Mouse (Mus musculus): ENCODE data around the gene Bola1. TPM values are rescaled to one million over a fixed set of nuclear protein-coding genes. Genes with fewer than 3 reads are reported as not detected.
"Not testable (repeated sequence)": the region's sequence is repeated elsewhere in the genome, so short reads cannot be mapped to it uniquely, and the experiment has no call there.

Gene Bola1
- polyA plus RNA-seq (2016; fragmentation: Nextera tagmentation; extraction: Ambion mirVana), result 66.9 and 71.6 TPM in 2 replicates

GRCm38 (mm10) chr3:96219661-96220130 is at the start of gene Bola1, which contains the start of gene Hist2h2ab:
TSS of gene Bola1 (minus strand) at chr3:96219709.
TSS of gene Hist2h2ab (plus strand) at chr3:96219865.
- under 1% methylated on average over 37 of the region's 37 CpGs for WGBS
- no peaks in the 10 kb centered on the region for H3K36me3 ChIP-seq
- H3K27me3 ChIP-seq, result no peaks in the 10 kb centered on the region
- H3K9ac ChIP-seq (replicated peaks), result peak within 1 kb of the TSS; percentile 84
- H3K9me3 ChIP-seq, result no peaks in the 10 kb centered on the region
- H3K27ac ChIP-seq (replicated peaks), result peak within 1 kb of the TSS; percentile 98
- peak within 1 kb of the TSS; percentile 61 for H3K4me3 ChIP-seq
- peak; percentile 83 for ATAC-seq (ENCODE audit: low FRiP score, low read depth)
- peak within 1 kb of the TSS; percentile 79 for H3K4me2 ChIP-seq (replicated peaks)
- H3K4me1 ChIP-seq, result peaks cover 34% of the 10 kb centered on the region

GRCm38 (mm10) chr3:96268776-96269378 is 49.4 kb upstream of the Bola1 start:
- H3K4me1 ChIP-seq, result peaks cover 19% of the 10 kb centered on the region
- peak overlapping the region; percentile 55 for H3K4me3 ChIP-seq
- under 1% methylated on average over 15 of the region's 44 CpGs for WGBS
- H3K36me3 ChIP-seq, H3K27me3 ChIP-seq, H3K9me3 ChIP-seq: not testable (repeated sequence)
- H3K4me2 ChIP-seq (replicated peaks), result peak overlapping the region; percentile 80
- peak overlapping the region; percentile 70 for H3K9ac ChIP-seq (replicated peaks)
- H3K27ac ChIP-seq (replicated peaks), result peak overlapping the region; percentile 96
- peak; percentile 51 for ATAC-seq (ENCODE audit: low FRiP score, low read depth)

- H3K4me1 ChIP-seq, result peaks cover 23% of the 10 kb centered on the region
- 24% methylated on average over 30 of the region's 30 CpGs for WGBS
- H3K27ac ChIP-seq (replicated peaks), result peak within 1 kb of the TSS; percentile 96
- peak within 1 kb of the TSS; percentile 80 for H3K4me2 ChIP-seq (replicated peaks)
- H3K9me3 ChIP-seq, result no peaks in the 10 kb centered on the region
- peak within 1 kb of the TSS; percentile 70 for H3K9ac ChIP-seq (replicated peaks)
- no peaks in the 10 kb centered on the region for H3K27me3 ChIP-seq
- H3K4me3 ChIP-seq, result peak within 1 kb of the TSS; percentile 55
- no peaks in the 10 kb centered on the region for H3K36me3 ChIP-seq
- ATAC-seq (ENCODE audit: low FRiP score, low read depth), result peak; percentile 76
Observed at GRCm38 (mm10) chr3:96268051-96268775, 48.7 kb upstream of the Bola1 start, which contains the start of gene Hist2h3b. TSS of gene Hist2h3b (plus strand) at chr3:96268654.

GRCm38 (mm10) chr3:96267541-96267940 is 48.0 kb upstream of the Bola1 start:
- Histone ChIP-seq H3K27me3 (no peaks in the 10 kb centered on the region), H3K9ac (replicated peaks) (no peak overlapping the region), H3K27ac (replicated peaks) (peak overlapping the region; percentile 86), H3K9me3 (no peaks in the 10 kb centered on the region), H3K4me2 (replicated peaks) (no peak overlapping the region), H3K36me3 (no peaks in the 10 kb centered on the region), H3K4me3 (no peak overlapping the region), H3K4me1 (peaks cover 25% of the 10 kb centered on the region)
- WGBS, result 81% methylated on average over 4 of the region's 4 CpGs
- ATAC-seq (ENCODE audit: low FRiP score, low read depth), result no peak

GRCm38 (mm10) chr3:96266132-96266710 is 46.7 kb upstream of the Bola1 start:
- no peaks in the 10 kb centered on the region for H3K9me3 ChIP-seq
- peaks cover 35% of the 10 kb centered on the region for H3K4me1 ChIP-seq
- no peaks in the 10 kb centered on the region for H3K27me3 ChIP-seq
- no peak overlapping the region for H3K27ac ChIP-seq (replicated peaks)
- H3K9ac ChIP-seq (replicated peaks), result no peak overlapping the region
- no peak for ATAC-seq (ENCODE audit: low FRiP score, low read depth)
- H3K4me2 ChIP-seq (replicated peaks), result no peak overlapping the region
- WGBS, result 91% methylated on average over 8 of the region's 8 CpGs
- H3K36me3 ChIP-seq, result no peaks in the 10 kb centered on the region
- no peak overlapping the region for H3K4me3 ChIP-seq

GRCm38 (mm10) chr3:96264404-96264949 is 45.0 kb upstream of the Bola1 start:
- H3K27me3 ChIP-seq, result no peaks in the 10 kb centered on the region
- peak overlapping the region; percentile 85 for H3K4me2 ChIP-seq (replicated peaks)
- H3K9me3 ChIP-seq, result no peaks in the 10 kb centered on the region
- peak overlapping the region; percentile 98 for H3K27ac ChIP-seq (replicated peaks)
- H3K4me3 ChIP-seq, result peak overlapping the region; percentile 57
- no peaks in the 10 kb centered on the region for H3K36me3 ChIP-seq
- H3K4me1 ChIP-seq, result peaks cover 35% of the 10 kb centered on the region
- no peak for ATAC-seq (ENCODE audit: low FRiP score, low read depth)
- peak overlapping the region; percentile 66; the same call in 1 of the 2 replicates for H3K9ac ChIP-seq (replicated peaks)
- 72% methylated on average over 7 of the region's 7 CpGs for WGBS

GRCm38 (mm10) chr3:96263558-96264403 is 44.3 kb upstream of the Bola1 start:
- Histone ChIP-seq H3K9ac (replicated peaks) (peak overlapping the region; percentile 66), H3K4me3 (peak overlapping the region; percentile 57), H3K27me3 (no peaks in the 10 kb centered on the region), H3K4me1 (peaks cover 35% of the 10 kb centered on the region), H3K9me3 (no peaks in the 10 kb centered on the region), H3K36me3 (no peaks in the 10 kb centered on the region), H3K4me2 (replicated peaks) (peak overlapping the region; percentile 85), H3K27ac (replicated peaks) (peak overlapping the region; percentile 98)
- ATAC-seq (ENCODE audit: low FRiP score, low read depth), result peak; percentile 11; the same call in 1 of the 2 replicates
- WGBS, result 5% methylated on average over 27 of the region's 27 CpGs

- H3K4me3 ChIP-seq, result peak within 1 kb of the TSS; percentile 57
- H3K4me1 ChIP-seq, result peaks cover 32% of the 10 kb centered on the region
- peak within 1 kb of the TSS; percentile 87 for H3K9ac ChIP-seq (replicated peaks)
- no peaks in the 10 kb centered on the region for H3K36me3 ChIP-seq
- peak within 1 kb of the TSS; percentile 98 for H3K27ac ChIP-seq (replicated peaks)
- WGBS, result under 1% methylated on average over 40 of the region's 40 CpGs
- no peaks in the 10 kb centered on the region for H3K27me3 ChIP-seq
- no peaks in the 10 kb centered on the region for H3K9me3 ChIP-seq
- ATAC-seq (ENCODE audit: low FRiP score, low read depth), result peak; percentile 89
- H3K4me2 ChIP-seq (replicated peaks), result peak within 1 kb of the TSS; percentile 85
Observed at GRCm38 (mm10) chr3:96262979-96263550, 43.6 kb upstream of the Bola1 start, which contains the start of gene Hist2h4. TSS of gene Hist2h4 (minus strand) at chr3:96263311.

GRCm38 (mm10) chr3:96262216-96262875 is 42.8 kb upstream of the Bola1 start:
- H3K4me2 ChIP-seq (replicated peaks), result peak overlapping the region; percentile 85
- H3K9me3 ChIP-seq, result no peaks in the 10 kb centered on the region
- peak overlapping the region; percentile 87 for H3K9ac ChIP-seq (replicated peaks)
- peak overlapping the region; percentile 98 for H3K27ac ChIP-seq (replicated peaks)
- H3K4me1 ChIP-seq, result peaks cover 26% of the 10 kb centered on the region
- H3K27me3 ChIP-seq, result no peaks in the 10 kb centered on the region
- WGBS, result 1% methylated on average over 19 of the region's 19 CpGs
- ATAC-seq (ENCODE audit: low FRiP score, low read depth), result peak; percentile 83
- H3K4me3 ChIP-seq, result peak overlapping the region; percentile 57
- H3K36me3 ChIP-seq, result no peaks in the 10 kb centered on the region

GRCm38 (mm10) chr3:96261623-96262022 is 42.1 kb upstream of the Bola1 start:
- Histone ChIP-seq H3K4me3 (peak overlapping the region; percentile 57), H3K9ac (replicated peaks) (peak overlapping the region; percentile 87), H3K4me2 (replicated peaks) (peak overlapping the region; percentile 85), H3K9me3 (no peaks in the 10 kb centered on the region), H3K27me3 (no peaks in the 10 kb centered on the region), H3K4me1 (peaks cover 24% of the 10 kb centered on the region), H3K36me3 (no peaks in the 10 kb centered on the region), H3K27ac (replicated peaks) (peak overlapping the region; percentile 98)
- ATAC-seq (ENCODE audit: low FRiP score, low read depth), result no peak
- WGBS, result 52% methylated on average over 3 of the region's 3 CpGs

Data from midbrain, embryonic 12.5 days (tissue).